Mouse (Mus musculus) ES-Bruce4 (cell line): ENCODE data around the gene Kcna6.

Experiments used
- CTCF ChIP-seq: IDR thresholded peaks from one replicate; pipeline ENCODE4 v1.8.1; 2011; ENCODE audit warnings: low read depth, low read length
- EP300 ChIP-seq: IDR thresholded peaks from 2 replicates; pipeline ENCODE4 v1.6.1; 2011; ENCODE audit warnings: low read depth, low read length; ENCODE audit not compliant: insufficient read depth

DNA sequence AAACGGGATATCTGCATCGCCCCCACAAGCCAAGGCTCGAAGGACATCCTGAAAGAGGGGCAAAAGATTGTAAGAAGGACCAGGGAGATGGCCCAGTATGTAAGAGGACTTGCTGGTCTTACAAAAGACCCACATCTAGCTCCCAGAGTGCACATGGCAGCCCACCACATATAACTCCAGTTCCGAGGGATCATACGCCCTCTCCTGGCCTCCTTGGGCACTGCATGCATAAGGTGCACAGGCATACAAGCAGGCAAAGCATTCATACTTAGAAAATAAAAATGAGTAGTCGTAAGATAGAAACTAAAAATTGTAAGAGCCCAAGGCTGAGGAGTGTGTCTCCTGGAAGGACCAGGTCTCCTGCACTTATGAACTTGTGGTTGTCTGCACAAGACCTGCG lies 61.5 kb downstream of the Kcna6 start:
- TF ChIP-seq CTCF (peak; percentile 73), EP300 (no peak)
